Mouse (Mus musculus): Measurements from ENCODE around the gene Cfap57.

GRCm38 (mm10) chr4:118620279-118620966, at the start of gene Cfap57, which contains the start of gene Ebna1bp2:
- peak; percentile 79 for TF ChIP-seq POLR2A (IDR thresholded peaks at IDR 0.05; ENCODE audit: insufficient read length, low read depth)
- TF ChIP-seq USF1 (IDR thresholded peaks at IDR 0.05; ENCODE audit: low read depth) = peak; percentile 67
- peak; percentile 70 for TF ChIP-seq POLR2AphosphoS2 (IDR thresholded peaks at IDR 0.05; ENCODE audit: insufficient read length, low read depth)
- no peak for TF ChIP-seq MYOG (IDR thresholded peaks at IDR 0.05; ENCODE audit: control insufficient read depth in 1 of 3, insufficient read depth in 1 of 3, insufficient read length in 2 of 3, low read depth in 2 of 3)
- TF ChIP-seq TCF3 (IDR thresholded peaks at IDR 0.05; ENCODE audit: insufficient read length, low read depth) = no peak
- peak; percentile 61 for TF ChIP-seq MAX (IDR thresholded peaks at IDR 0.05; ENCODE audit: low read depth)
- TF ChIP-seq E2F4 (IDR thresholded peaks at IDR 0.05; ENCODE audit: insufficient read depth) = no peak
- no peak for TF ChIP-seq TCF12 (IDR thresholded peaks at IDR 0.05; ENCODE audit: insufficient read depth, poor library complexity, severe bottlenecking)
- no peak for TF ChIP-seq MYOD1 (IDR thresholded peaks at IDR 0.05; ENCODE audit: control insufficient read depth in 1 of 3, insufficient read length in 2 of 3, low read depth in 2 of 3)
- no peak for TF ChIP-seq SRF (IDR thresholded peaks at IDR 0.05; ENCODE audit: control insufficient read depth, insufficient read length, low read depth)
- 0 out of 2 replicates have a peak, but pooled peaks have one; percentile 16 for TF ChIP-seq CEBPB (IDR thresholded peaks at IDR 0.05; ENCODE audit: insufficient read depth, poor library complexity, severe bottlenecking)
